Mouse (Mus musculus): ENCODE results near the gene Aldh5a1.
"Not testable (repeated sequence)": the region's sequence is repeated elsewhere in the genome, so short reads cannot be mapped to it uniquely, and the experiment has no call there.

Aldh5a1 gene

GRCm38 (mm10) chr13:24937108-24937838 is at the start of gene Aldh5a1:
TSS of gene Aldh5a1 (minus strand) at chr13:24937661.
- DNase-seq (ENCODE audit: low spot score in 2 of 2): peak; percentile 62 to 70

DNA sequence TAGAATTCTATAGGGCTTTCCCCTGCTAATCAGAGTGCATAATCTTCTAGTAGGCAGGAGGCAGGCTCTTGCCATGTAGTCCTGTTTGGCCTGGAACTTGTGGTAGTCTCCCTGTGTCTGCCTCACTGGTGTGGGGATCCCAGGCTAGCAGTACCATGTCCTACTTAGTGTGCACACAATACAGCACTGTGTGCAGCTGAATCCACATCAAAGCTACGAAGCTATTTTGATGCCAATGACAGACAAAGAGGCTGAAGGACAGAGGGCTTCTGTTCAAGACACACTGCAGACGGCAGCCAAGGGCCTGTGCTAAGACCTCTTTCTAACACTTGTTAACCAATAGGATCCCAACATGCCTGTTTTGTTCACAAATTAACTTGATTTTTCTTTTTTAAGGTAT is 48.0 kb upstream of the Aldh5a1 start:
- DNase-seq (ENCODE audit: low spot score in 2 of 2): no peak

GRCm38 (mm10) chr13:24981031-24981430 is 43.6 kb upstream of the Aldh5a1 start:
- no peak for DNase-seq (ENCODE audit: low spot score in 2 of 2)

DNA sequence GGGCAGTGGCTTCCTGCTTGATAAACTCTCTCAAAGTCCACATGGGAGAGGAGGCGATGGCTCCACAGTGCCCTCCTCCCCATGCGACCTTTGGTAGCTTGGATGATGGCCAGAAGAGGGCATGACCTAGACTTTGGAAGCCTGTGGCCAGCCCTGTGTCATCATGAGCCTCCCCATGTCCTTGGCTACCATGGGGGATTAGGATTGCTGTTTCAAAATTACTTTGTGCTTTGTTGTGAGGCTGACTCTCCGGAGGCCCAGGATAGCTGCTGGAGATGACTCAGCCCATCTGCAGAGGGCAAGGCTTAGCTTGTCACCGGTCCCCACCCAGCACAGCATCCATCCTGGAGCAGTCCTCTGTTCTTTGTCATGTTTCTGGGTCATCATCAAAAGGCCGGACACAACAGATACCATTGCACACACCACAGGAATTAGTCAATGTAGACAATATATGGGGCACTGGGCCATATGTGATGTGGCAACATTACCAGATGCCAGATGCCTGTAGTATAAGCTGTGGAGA is 40.4 kb upstream of the Aldh5a1 start:
- DNase-seq (ENCODE audit: low spot score in 2 of 2): no peak

- DNase-seq (ENCODE audit: low spot score in 2 of 2): no peak
Measured at GRCm38 (mm10) chr13:24976384-24976783, 38.9 kb upstream of the Aldh5a1 start.

DNA sequence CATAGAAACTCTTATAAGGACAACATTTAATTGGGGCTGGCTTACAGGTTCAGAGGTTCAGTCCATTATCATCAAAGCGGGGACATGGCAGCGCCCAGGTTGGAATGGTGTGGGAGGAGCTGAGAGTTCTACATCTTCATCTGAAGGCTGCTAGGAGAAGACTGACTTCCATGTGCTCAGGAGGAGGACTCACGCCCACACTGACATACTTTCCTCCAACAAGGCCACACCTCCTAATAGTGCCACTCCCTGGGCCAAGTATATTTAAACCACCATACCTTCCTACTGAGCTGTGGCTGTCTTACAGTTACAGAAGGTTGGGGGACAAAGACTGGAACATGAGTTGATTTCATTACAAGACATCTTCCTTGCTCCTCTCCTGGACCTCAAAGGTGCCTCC is 34.3 kb upstream of the Aldh5a1 start:
- DNase-seq (ENCODE audit: low spot score in 2 of 2): not testable (repeated sequence)

DNA sequence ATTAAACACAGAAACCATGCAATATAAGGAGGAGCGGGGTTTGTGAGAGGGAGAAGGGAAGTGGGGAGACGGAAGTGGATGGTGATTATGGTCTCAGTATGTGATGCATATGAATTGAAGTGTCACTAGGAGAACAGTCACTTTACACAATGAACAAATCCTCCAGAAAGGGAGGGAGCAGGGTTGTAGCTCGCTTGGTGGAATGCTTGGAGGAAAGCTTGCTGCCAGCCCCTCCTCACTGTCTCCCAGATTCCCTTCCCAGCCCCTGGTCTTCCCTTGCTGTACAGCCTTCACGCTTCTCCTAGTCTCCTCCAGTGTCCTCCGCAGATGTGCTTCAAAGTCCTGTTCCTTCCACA is 28.4 kb upstream of the Aldh5a1 start:
- no peak for DNase-seq (ENCODE audit: low spot score in 2 of 2)

DNA sequence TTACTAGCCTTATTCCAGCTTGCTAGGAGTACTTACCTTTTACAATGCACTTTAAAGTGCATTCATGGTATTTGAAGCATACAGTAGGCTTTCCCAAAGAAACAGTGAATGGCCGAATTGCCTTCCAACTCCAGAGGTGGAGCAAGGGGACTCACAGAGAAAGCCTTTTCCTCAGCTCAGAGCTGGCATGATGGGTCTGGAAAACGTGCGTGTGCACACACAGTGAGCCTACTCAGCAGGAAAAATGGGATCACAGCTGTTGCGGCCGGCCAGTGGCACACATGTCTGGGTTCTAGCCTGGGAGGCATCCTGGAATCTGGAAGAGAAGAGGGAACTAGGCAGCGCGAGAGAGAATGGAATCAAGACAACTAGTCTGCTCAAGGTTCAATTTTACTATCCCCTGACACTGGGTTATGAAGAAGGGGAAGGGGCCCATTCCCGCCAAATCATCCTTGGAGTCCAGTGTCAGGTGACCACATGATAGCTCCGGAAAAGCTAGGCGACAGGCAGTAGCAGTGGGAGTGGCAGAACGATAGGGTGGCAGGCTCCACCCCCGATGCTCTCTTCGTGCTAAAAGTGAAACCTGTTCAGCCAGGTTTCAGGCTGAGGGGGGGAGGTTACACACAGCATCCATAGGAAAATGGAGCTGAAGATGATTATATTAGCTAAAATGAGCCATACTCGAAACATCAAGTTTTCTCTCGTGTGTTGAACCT is 27.8 kb upstream of the Aldh5a1 start:
- DNase-seq (ENCODE audit: low spot score in 2 of 2): no peak

DNA sequence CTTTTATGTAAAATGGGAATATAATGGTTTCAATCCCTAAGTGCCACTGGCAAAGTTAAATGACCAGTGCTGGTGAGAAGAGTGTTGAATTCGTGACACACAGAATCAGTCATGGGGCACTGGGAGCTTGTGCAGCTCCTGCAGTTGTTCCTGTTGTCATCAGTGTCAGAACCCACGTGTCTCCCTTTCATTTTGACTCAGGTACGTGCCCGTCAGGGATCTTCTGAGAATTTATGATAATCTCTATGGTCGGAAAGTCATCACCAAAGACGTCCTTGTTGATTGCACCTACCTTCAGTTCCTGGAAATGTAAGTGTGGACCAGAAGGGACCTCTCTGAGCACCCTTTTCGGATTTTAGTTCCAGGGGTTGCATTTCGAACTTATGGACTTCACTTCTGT is 24.7 kb upstream of the Aldh5a1 start:
- no peak for DNase-seq (ENCODE audit: low spot score in 2 of 2)

- no peak for DNase-seq (ENCODE audit: low spot score in 2 of 2)
Measured at GRCm38 (mm10) chr13:24960084-24960483, 22.6 kb upstream of the Aldh5a1 start.

DNA sequence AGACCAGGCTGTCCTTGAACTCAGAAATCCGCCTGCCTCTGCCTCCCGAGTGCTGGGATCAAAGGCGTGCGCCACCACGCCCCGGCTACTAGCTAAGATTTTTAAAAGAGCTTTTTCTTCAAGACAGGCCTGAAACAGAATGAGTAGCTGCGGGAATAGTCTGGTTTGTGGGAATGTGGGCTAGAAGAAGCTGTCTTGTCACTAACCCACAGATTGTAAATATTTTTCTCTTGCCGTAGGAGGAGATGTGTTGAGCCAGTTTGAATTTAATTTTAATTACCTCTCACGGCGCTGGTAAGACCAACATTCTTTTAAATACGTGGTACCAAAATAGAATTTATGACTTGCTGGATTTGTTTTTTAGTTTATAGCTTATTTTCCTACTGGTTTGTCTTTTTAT is 21.2 kb upstream of the Aldh5a1 start:
- DNase-seq (ENCODE audit: low spot score in 2 of 2): no peak

DNA sequence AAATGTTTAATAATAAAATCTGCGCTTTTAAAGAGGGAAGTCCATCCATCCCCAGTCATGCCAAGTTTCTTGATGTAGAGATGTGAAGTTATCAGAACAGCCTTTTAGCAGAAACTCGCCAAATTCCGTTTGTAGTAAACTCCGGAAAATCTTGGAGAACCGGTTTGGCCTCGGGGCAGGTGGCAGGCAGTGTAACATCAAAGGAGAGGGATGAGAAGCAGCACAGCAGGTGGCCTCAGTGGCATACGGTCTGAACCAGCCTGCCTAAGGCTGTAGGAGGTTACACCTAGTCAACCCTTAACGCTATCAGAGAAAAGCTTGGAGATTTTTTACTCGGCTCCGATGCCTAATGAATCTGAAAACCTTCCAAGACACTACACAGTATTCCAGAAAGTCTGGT is 18.0 kb upstream of the Aldh5a1 start:
- no peak for DNase-seq (ENCODE audit: low spot score in 2 of 2)

- DNase-seq (ENCODE audit: low spot score in 2 of 2): no peak
Measured at GRCm38 (mm10) chr13:24955091-24955490, 17.6 kb upstream of the Aldh5a1 start.

DNA sequence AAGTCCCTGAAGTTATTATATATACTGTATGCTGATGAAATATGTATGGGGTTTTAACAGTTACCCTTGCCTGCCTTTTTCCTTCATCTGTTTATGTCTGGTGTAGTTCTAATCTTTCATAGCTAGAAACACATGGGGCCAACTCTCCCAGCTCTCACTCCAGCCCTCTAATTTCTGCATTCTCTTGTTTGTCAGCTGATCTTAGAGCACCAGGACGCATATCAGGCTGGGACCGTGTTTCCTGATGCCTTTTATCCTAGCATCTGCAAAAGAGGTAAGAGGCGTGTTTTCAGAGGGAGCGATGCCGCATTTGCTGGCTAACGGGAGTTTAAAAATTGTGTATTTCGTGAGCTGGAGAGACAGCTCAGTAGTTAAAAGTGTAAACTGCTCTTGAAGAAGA is 15.2 kb upstream of the Aldh5a1 start:
- DNase-seq (ENCODE audit: low spot score in 2 of 2): no peak

GRCm38 (mm10) chr13:24948870-24949269 is 11.4 kb upstream of the Aldh5a1 start:
- no peak for DNase-seq (ENCODE audit: low spot score in 2 of 2)

GRCm38 (mm10) chr13:24947158-24947557 is 9.7 kb upstream of the Aldh5a1 start:
- DNase-seq (ENCODE audit: low spot score in 2 of 2): no peak

DNA sequence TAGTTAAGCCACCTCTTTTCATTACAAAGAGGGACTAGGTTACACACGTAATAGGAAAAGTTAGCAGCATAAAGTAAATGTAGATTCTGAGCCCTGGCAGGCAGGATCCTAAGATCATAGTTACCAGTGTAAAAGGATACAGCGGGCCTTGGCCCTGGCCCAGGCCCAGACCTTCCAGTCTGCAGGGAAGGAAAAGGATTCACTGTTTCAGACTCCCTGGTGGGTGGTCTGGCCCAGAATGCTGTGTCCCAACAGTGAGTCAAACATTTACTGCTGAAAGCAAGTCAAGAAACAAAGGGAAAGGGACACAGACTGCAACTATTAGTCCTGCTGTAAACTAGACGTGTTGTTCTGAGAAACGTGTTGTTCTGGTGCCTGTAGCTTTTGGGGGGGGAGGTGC is 8.1 kb upstream of the Aldh5a1 start:
- no peak for DNase-seq (ENCODE audit: low spot score in 2 of 2)

GRCm38 (mm10) chr13:24943303-24943702 is 5.8 kb upstream of the Aldh5a1 start:
- DNase-seq (ENCODE audit: low spot score in 2 of 2): no peak

GRCm38 (mm10) chr13:24942512-24943282 is 5.2 kb upstream of the Aldh5a1 start, which contains the start of gene Gpld1:
TSS of gene Gpld1 (plus strand) at chr13:24943152.
- no peak for DNase-seq (ENCODE audit: low spot score in 2 of 2)

DNA sequence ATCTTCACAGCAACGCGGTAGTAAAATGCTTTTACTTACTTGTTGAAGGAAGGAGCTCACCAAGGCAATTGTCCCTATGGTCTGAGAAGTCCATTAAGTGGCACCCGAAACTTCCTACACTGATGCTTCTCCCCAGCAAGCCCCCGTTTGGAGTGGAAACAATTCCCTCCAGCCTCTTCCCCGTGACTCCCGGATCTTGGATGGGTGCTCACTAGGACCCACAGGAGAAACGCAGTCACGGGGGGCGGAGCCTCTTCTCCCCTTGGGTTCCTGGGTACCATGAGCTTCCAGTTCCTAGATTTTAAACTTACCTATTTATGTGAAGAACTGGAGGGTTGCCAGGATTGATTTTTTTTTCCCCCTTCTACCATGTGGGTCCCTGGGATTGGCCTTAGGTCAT is 2.0 kb upstream of the Aldh5a1 start:
- DNase-seq (ENCODE audit: low spot score in 2 of 2): no peak

DNA sequence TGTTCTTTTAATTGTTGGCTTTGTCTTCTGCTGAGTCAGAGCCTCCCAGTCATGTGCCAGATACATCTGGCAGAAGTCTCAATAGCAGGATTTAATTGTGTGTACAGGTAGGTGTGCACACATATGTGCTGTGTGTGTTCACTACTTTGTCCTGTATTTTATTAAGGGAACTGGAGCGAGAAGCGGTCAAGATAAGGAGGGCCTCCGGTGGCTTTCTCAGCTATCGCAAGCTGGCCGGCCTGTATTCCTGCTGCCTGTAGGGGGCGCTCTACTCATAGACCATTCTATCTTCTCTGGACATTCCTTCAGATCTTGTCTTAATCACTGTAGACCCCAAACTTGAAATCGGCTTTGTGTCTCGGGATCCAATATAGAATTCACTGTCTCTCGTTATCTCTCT is 1.2 kb upstream of the Aldh5a1 start:
- peak; percentile 43 to 72 for DNase-seq (ENCODE audit: low spot score in 2 of 2)

DNA sequence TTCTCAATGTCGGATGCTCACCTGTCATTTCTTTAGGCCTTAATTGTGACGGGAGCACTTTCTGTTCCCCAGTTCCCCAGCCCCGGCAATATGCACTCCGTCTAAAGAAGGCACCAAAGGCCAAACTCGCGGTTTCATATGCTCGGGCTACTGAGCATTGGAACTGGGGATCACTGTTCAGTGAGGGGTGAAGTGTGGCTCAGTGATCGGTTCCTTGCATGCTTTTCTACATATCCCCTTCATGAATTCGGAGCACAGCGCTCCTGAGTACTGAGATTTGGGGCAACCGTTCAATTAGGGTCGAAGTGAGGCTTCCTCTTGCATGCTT is 342 bp upstream of the Aldh5a1 start:
- DNase-seq (ENCODE audit: low spot score in 2 of 2): no peak

- DNase-seq (ENCODE audit: low spot score in 2 of 2): no peak
Measured at GRCm38 (mm10) chr13:24936772-24937107, 721 bp downstream of the Aldh5a1 start.
